Mouse (Mus musculus): ENCODE measurements at regions not wholly inside any gene's neighbourhood (a gene's known extent, or its start where the extent isn't known, plus 50 kb on each side); places are given as distances from the start of the nearest gene placed in this dataset.

GRCm38 (mm10) chr14:102925769-102926443 is 56.5 kb downstream of the Kctd12 start:
- WGBS: 78% methylated on average over 6 of the region's 6 CpGs
- no peak for ATAC-seq (ENCODE audit: insufficient number of reproducible peaks, low FRiP score, low TSS enrichment, low read depth)
- Histone ChIP-seq H3K9me3 (replicated peaks) (no peaks in the 10 kb centered on the region), H3K27ac (replicated peaks) (no peak overlapping the region), H3K4me1 (no peaks in the 10 kb centered on the region), H3K27me3 (no peaks in the 10 kb centered on the region), H3K4me3 (replicated peaks) (no peak overlapping the region), H3K4me2 (replicated peaks) (no peak overlapping the region), H3K36me3 (no peaks in the 10 kb centered on the region), H3K9ac (no peak overlapping the region)

GRCm38 (mm10) chr14:102924674-102925073 is 57.8 kb downstream of the Kctd12 start:
- 76% methylated on average over 4 of the region's 4 CpGs for WGBS
- Histone ChIP-seq H3K4me3 (replicated peaks) (no peak overlapping the region), H3K4me2 (replicated peaks) (no peak overlapping the region), H3K27me3 (no peaks in the 10 kb centered on the region), H3K36me3 (no peaks in the 10 kb centered on the region), H3K9ac (no peak overlapping the region), H3K27ac (replicated peaks) (no peak overlapping the region), H3K9me3 (replicated peaks) (no peaks in the 10 kb centered on the region), H3K4me1 (peaks cover under 1% of the 10 kb centered on the region; the same call in 1 of the 2 replicates)
- ATAC-seq (ENCODE audit: insufficient number of reproducible peaks, low FRiP score, low TSS enrichment, low read depth): no peak

DNA sequence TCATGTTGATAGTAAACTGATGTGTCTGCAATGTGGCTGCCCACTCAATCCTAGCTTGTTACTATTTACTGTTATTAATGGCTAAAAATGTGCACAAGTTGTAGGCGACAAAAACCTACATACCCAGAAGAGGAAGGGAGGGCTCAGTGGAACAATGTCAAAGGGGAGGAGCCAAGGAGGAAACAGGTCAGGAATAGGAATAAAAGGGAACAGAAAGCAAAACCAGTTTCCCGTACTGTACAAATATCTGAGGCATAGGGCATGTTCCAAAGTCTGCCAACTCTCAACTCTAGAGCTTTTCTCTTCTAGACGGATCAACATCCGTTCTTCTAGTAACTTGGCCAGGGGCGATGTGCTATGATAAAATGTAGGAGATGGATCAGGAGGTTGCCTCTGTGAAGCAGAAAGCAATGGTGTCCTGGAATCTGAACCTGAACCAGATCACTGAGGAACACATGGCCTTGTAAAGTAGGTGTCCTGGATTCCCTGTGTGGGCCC is 59.9 kb downstream of the Kctd12 start:
- H3K4me3 ChIP-seq (replicated peaks): no peak overlapping the region
- no peaks in the 10 kb centered on the region for H3K36me3 ChIP-seq
- H3K4me1 ChIP-seq: peaks cover 5% of the 10 kb centered on the region; the same call in 1 of the 2 replicates
- ATAC-seq (ENCODE audit: insufficient number of reproducible peaks, low FRiP score, low TSS enrichment, low read depth): no peak
- H3K27ac ChIP-seq (replicated peaks): no peak overlapping the region
- H3K27me3 ChIP-seq: no peaks in the 10 kb centered on the region
- H3K9me3 ChIP-seq (replicated peaks): no peaks in the 10 kb centered on the region
- 81% methylated on average over 5 of the region's 5 CpGs for WGBS
- H3K4me2 ChIP-seq (replicated peaks): no peak overlapping the region
- no peak overlapping the region for H3K9ac ChIP-seq

- WGBS: 61% methylated on average over 6 of the region's 6 CpGs
- Histone ChIP-seq H3K9me3 (replicated peaks) (no peaks in the 10 kb centered on the region), H3K4me3 (replicated peaks) (no peak overlapping the region), H3K4me1 (peaks cover 5% of the 10 kb centered on the region; the same call in 1 of the 2 replicates), H3K36me3 (no peaks in the 10 kb centered on the region), H3K9ac (no peak overlapping the region), H3K27ac (replicated peaks) (no peak overlapping the region), H3K27me3 (no peaks in the 10 kb centered on the region), H3K4me2 (replicated peaks) (no peak overlapping the region)
- ATAC-seq (ENCODE audit: insufficient number of reproducible peaks, low FRiP score, low TSS enrichment, low read depth): 0 out of 2 replicates have a peak, but pooled peaks have one; percentile 57
These were observed 62.0 kb downstream of the Kctd12 start for GRCm38 (mm10) chr14:102920415-102920814.

DNA sequence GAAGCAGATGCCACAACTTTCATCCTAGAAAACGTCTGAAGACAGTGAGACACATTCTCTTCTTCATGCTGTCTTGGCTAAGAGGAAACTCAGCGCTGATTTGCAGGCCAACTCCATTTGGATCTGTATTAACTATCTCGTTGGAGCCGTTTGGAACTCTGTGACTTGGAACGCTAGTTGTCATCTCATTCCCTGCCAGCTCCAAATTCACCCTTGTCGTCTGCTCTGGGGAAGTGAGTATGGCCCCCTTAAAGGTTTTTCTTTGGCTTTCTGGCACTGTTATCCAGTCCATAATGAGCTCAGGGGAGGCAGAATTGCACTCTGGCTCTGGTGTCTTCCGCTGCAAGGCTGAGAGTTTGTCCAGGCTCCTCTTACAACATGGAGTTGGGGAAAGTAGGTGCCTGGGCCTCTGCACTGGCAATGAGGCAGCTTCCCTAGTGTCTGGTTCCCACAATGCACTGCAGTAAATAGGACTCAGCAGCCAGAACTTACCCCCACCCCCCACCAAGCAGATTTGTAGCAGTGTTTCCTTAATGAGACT is 63.1 kb downstream of the Kctd12 start:
- no peak overlapping the region for H3K27ac ChIP-seq (replicated peaks)
- H3K36me3 ChIP-seq: no peaks in the 10 kb centered on the region
- no peaks in the 10 kb centered on the region for H3K9me3 ChIP-seq (replicated peaks)
- H3K4me2 ChIP-seq (replicated peaks): no peak overlapping the region
- 62% methylated on average over 7 of the region's 7 CpGs for WGBS
- ATAC-seq (ENCODE audit: insufficient number of reproducible peaks, low FRiP score, low TSS enrichment, low read depth): no peak
- H3K4me3 ChIP-seq (replicated peaks): no peak overlapping the region
- H3K9ac ChIP-seq: no peak overlapping the region
- H3K4me1 ChIP-seq: peaks cover 5% of the 10 kb centered on the region; the same call in 1 of the 2 replicates
- H3K27me3 ChIP-seq: no peaks in the 10 kb centered on the region

DNA sequence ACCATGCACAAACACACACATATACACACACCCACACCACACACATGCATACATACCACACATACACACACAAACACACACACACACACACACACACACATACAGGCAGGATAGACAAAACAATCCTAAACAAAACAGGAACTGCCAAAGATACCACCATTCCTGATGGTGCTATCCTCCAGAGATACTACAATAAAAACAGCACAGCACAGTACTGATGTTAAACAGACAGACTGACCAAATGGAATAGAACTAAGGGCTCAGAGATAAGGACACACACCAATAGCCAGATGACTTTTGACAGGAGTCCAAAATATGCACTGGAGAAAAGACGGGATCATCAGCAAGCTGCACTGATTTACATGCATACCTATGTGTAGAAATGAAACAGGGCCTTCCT is 64.5 kb downstream of the Kctd12 start:
- no peaks in the 10 kb centered on the region for H3K27me3 ChIP-seq
- 75% methylated on average over 1 of the region's 1 CpGs for WGBS

GRCm38 (mm10) chr14:102915918-102916317 is 66.5 kb downstream of the Kctd12 start:
- Histone ChIP-seq H3K9ac (no peak overlapping the region), H3K27me3 (no peaks in the 10 kb centered on the region), H3K9me3 (replicated peaks) (no peaks in the 10 kb centered on the region), H3K36me3 (no peaks in the 10 kb centered on the region), H3K27ac (replicated peaks) (no peak overlapping the region), H3K4me3 (replicated peaks) (no peak overlapping the region), H3K4me1 (peaks cover 5% of the 10 kb centered on the region; the same call in 1 of the 2 replicates), H3K4me2 (replicated peaks) (no peak overlapping the region)
- no peak for ATAC-seq (ENCODE audit: insufficient number of reproducible peaks, low FRiP score, low TSS enrichment, low read depth)
- 83% methylated on average over 4 of the region's 4 CpGs for WGBS

More for the DNA sequence above, 64.5 kb downstream of the Kctd12 start:
- Histone ChIP-seq H3K9ac (no peak overlapping the region), H3K4me2 (replicated peaks) (no peak overlapping the region), H3K27ac (replicated peaks) (no peak overlapping the region), H3K4me1 (peaks cover 5% of the 10 kb centered on the region; the same call in 1 of the 2 replicates), H3K36me3 (no peaks in the 10 kb centered on the region), H3K9me3 (replicated peaks) (no peaks in the 10 kb centered on the region), H3K4me3 (replicated peaks) (no peak overlapping the region)
- ATAC-seq (ENCODE audit: insufficient number of reproducible peaks, low FRiP score, low TSS enrichment, low read depth): no peak

DNA sequence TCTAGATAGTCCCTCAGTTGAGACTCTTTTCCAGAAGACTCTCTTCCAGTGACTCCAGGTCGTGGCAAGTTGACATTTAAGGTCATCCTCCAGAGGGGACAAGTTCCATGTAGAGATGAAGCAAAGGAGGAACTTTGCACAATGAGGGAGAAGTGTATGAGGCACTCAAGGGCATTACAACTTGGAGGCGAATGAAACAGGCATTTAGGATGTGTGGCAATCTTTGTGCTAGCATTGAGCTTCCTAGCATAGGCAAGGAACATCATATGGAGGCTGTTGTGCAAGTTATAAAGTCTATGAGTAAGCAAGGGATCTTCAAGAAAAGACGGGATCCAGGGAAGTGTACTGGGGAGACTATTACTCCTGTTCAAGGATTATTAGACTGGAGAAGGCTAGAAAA is 70.9 kb downstream of the Kctd12 start:
- Histone ChIP-seq H3K9me3 (replicated peaks) (no peaks in the 10 kb centered on the region), H3K27me3 (no peaks in the 10 kb centered on the region), H3K27ac (replicated peaks) (no peak overlapping the region), H3K9ac (no peak overlapping the region), H3K36me3 (no peaks in the 10 kb centered on the region), H3K4me3 (replicated peaks) (no peak overlapping the region), H3K4me2 (replicated peaks) (no peak overlapping the region), H3K4me1 (no peaks in the 10 kb centered on the region)
- 77% methylated on average over 3 of the region's 3 CpGs for WGBS
- ATAC-seq (ENCODE audit: insufficient number of reproducible peaks, low FRiP score, low TSS enrichment, low read depth): no peak

- H3K36me3 ChIP-seq: no peaks in the 10 kb centered on the region
- no peaks in the 10 kb centered on the region for H3K9me3 ChIP-seq (replicated peaks)
- no peak overlapping the region for H3K9ac ChIP-seq
- ATAC-seq (ENCODE audit: insufficient number of reproducible peaks, low FRiP score, low TSS enrichment, low read depth): no peak
- no peak overlapping the region for H3K4me3 ChIP-seq (replicated peaks)
- WGBS: 80% methylated on average over 3 of the region's 3 CpGs
- no peak overlapping the region for H3K4me2 ChIP-seq (replicated peaks)
- H3K27ac ChIP-seq (replicated peaks): no peak overlapping the region
- H3K27me3 ChIP-seq: no peaks in the 10 kb centered on the region
- H3K4me1 ChIP-seq: no peaks in the 10 kb centered on the region
These were observed 73.4 kb downstream of the Kctd12 start for GRCm38 (mm10) chr14:102908990-102909389.

- Histone ChIP-seq H3K4me2 (replicated peaks) (no peak overlapping the region), H3K36me3 (no peaks in the 10 kb centered on the region), H3K4me1 (peaks cover 8% of the 10 kb centered on the region), H3K9ac (no peak overlapping the region), H3K27ac (replicated peaks) (no peak overlapping the region), H3K27me3 (no peaks in the 10 kb centered on the region), H3K4me3 (replicated peaks) (no peak overlapping the region), H3K9me3 (replicated peaks) (no peaks in the 10 kb centered on the region)
- no peak for ATAC-seq (ENCODE audit: insufficient number of reproducible peaks, low FRiP score, low TSS enrichment, low read depth)
- WGBS: 68% methylated on average over 6 of the region's 6 CpGs
These were observed 74.9 kb downstream of the Kctd12 start for GRCm38 (mm10) chr14:102907411-102908103.

- Histone ChIP-seq H3K27ac (replicated peaks) (no peak overlapping the region), H3K27me3 (no peaks in the 10 kb centered on the region), H3K36me3 (no peaks in the 10 kb centered on the region), H3K4me1 (peaks cover 8% of the 10 kb centered on the region), H3K4me3 (replicated peaks) (no peak overlapping the region), H3K9me3 (replicated peaks) (no peaks in the 10 kb centered on the region), H3K4me2 (replicated peaks) (no peak overlapping the region), H3K9ac (no peak overlapping the region)
- 72% methylated on average over 6 of the region's 6 CpGs for WGBS
- no peak for ATAC-seq (ENCODE audit: insufficient number of reproducible peaks, low FRiP score, low TSS enrichment, low read depth)
These were observed 75.6 kb downstream of the Kctd12 start for GRCm38 (mm10) chr14:102906826-102907225.
